Mouse (Mus musculus) gastrocnemius, postnatal 4 days (tissue): ENCODE data around the gene Tigar. TPM values are rescaled to one million over a fixed set of nuclear protein-coding genes. Genes with fewer than 3 reads are reported as not detected.

ENCODE experiments used
- DNase-seq, 2 experiments: peaks; one replicate each; pipeline ENCODE4 v3.0.0; 2021 to 2022; ENCODE audit warnings: low spot score in 2 of 2, mixed read lengths in 2 of 2
- total RNA-seq, 2 experiments: library from RNA; stranded (reverse); gene quantifications; 2 replicates each; pipeline ENCODE4 v1.2.3; 2021

Gene Tigar
- total RNA-seq, 2 experiments from 2014 or later, result 10.4 to 10.9 TPM

DNA sequence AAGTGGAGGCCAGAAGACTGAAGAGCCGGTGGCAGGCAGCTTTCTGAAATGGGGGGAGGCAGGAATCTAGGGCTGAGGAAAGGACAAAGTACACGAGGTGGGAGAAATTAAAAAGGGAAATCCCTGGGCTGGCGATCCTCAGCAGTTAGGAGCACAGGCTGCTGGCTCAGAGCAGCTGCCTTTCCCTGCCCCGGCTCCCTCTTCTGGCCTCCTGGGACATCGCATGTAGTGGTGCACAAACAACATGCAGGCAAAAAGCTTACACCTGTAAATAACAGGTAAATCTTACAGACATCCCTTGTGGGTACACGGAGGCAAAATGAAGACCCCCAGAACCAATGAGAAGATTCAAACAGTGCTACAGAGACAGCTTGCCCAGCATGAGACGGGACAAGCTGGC lies 14.8 kb downstream of the Tigar start:
- DNase-seq, result no peak

GRCm38 (mm10) chr6:127086739-127087138 lies 22.6 kb downstream of the Tigar start:
- no peak for DNase-seq

DNA sequence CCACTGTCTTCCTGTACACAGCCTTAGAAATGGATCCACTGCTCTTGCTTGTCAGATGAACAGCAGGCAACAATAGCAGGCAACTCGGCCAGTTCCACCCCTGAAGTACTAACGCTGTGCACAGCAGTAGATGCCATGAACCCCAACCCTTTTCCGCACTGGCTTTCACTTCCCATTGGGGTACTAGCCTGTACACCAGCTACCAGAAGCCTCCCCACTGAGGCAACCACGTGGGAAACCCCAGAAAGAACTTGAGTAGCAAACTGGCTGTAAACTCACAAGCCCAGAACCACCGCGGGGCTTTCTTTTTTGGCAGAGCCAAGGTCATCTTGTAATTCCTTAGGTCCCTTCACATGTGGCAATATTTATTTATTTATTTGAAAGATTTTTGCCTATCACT lies 27.5 kb downstream of the Tigar start:
- no peak for DNase-seq

DNA sequence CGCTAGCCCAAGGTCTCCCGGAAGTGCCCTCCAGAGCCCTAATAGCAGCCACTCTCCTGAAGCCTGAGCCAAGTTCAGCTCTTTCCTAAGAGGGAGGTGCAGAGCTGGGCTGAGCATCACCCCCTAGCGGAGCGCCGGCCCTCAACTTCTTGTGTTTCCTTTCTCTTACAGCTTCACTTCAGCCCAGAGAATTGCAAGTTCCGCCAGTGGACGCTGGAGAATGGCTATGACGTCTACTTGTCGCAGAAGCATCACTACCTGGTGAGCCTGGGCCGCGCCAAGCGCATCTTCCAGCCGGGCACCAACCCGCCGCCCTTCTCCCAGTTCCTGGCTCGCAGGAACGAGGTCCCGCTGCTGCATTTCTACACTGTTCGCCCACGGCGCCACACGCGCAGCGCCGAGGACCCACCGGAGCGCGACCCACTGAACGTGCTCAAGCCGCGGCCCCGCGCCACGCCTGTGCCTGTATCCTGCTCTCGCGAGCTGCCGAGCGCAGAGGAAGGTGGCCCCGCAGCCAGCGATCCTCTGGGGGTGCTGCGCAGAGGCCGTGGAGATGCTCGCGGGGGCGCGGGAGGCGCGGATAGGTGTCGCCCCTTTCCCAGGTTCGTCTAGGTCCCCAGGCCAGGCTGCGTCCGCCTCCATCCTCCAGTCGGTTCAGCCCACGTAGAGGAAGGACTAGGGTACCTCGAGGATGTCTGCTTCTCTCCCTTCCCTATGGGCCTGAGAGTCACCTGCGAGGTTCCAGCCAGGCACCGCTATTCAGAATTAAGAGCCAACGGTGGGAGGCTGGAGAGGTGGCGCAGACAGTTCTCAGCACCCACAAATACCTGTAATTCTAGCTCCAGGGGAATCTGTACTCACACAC lies 29.3 kb downstream of the Tigar start:
- DNase-seq, result peak in 1 of 2 experiments; percentile 33

DNA sequence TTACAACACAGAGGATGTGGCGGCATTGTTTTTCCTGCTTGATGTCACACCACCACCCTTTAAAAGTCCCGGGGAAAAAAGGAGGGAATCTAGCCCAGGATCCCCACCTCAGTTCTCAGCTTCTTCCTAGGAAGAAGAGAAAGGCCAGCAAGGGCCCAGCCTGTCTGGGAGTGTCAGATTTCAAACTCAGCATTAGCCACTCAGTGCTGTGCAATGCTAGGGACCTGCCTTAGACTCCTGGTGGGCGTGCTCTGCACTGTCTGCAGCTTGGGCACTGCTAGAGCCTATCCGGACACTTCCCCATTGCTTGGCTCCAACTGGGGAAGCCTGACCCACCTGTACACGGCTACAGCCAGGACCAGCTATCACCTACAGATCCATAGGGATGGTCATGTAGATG lies 36.5 kb downstream of the Tigar start, which contains the start of gene Fgf23:
Gene Fgf23, plus strand, starts transcription at position 86 of the 400 bp plus-strand sequence.
- no peak for DNase-seq

- DNase-seq, result no peak
Measured at GRCm38 (mm10) chr6:127064815-127065214, 44.5 kb downstream of the Tigar start.

GRCm38 (mm10) chr6:127063915-127064314 lies 45.4 kb downstream of the Tigar start:
- no peak for DNase-seq

DNA sequence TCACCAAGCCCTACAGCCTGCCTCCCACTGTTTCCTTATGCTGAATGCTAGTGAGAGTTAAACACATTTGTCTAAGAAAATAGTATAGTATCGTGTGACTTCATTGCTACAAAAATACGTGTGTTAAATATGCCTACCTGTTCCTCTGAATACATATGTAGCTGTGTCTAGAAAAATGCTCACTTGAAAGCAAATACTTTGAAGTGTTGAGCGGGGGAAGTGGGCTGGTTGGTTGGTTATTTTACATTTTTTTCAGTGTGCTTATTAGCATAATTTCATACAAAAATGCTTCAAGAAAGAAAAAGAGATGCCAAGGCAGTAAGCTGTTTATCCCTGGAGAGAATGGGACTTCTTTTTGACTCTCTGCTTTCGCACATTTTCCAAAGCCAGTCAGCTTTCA lies 49.4 kb downstream of the Tigar start:
- DNase-seq, result no peak

DNA sequence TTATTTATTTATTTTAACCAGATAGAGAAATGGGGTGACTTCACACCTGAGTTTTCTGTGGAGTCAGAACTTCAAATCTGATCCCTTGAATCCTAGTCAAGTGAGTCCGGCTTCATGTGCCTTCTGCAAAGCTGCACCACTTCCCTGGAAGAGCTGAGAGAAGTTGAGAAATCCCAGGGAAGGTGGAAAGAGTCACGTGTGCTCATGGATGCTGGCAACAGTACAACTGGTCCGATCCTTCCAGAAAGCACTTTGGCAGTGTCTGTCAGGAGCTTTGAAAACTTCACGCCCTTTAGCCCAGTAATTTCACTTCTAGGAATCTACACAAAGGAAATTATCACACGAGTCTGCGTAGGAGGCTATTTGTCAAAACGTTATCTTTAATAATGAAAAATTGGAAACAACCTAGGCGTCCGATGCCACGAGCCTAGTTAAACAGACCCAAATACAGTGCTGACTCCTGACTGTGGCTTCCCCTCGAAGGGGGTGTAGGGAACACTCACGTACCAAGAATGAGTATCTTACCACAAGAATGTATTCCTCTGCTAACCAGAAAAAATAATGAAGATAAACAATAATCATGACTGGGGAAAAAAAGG lies 52.3 kb downstream of the Tigar start:
- no peak for DNase-seq

DNA sequence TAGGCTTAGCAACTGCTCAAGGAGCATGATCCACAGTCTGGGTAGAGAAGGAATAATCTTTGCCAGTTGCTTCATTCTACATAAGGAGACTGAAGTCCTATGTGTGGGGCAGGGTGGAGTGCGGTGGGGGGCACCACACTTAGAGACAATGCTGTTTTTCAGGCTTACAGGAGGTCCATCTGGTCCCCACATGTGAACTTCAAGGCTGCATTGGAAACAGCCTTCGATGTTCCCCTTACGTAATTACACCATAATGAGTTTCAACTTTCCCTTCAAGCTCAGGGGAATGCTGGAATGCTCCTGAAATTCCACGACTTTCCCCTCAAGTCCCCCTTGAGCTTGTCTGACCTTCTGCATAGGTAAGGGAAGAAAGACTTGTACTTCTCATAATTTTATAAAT lies 58.5 kb downstream of the Tigar start:
- no peak for DNase-seq

GRCm38 (mm10) chr6:127044909-127045308 lies 64.4 kb downstream of the Tigar start:
- DNase-seq, result peak in 1 of 2 experiments; percentile 45

Other genes with a start within 250 kb of the Tigar start
- gene Dyrk4, start 187.7 kb downstream of the Tigar start, total RNA-seq, result not detected
- gene Rad51ap1, start 170.0 kb downstream of the Tigar start, total RNA-seq, result 10 to 100 TPM; 13.6 to 17.3 TPM
- gene D6Wsu163e, start 169.6 kb downstream of the Tigar start, total RNA-seq, result 10 to 100 TPM; 12.9 to 14.4 TPM
- gene Fgf6, start 94.0 kb downstream of the Tigar start, total RNA-seq, result 1 to 10 TPM; 8.2 to 9.7 TPM
- gene Fgf23, start 36.7 kb downstream of the Tigar start, total RNA-seq, result under 1 TPM in 1 of 2 experiments, not detected in 1; 0.20 TPM
- 10 to 100 TPM; 80.7 to 85.3 TPM for gene Ccnd2, start 42.6 kb upstream of the Tigar start, total RNA-seq